Mouse (Mus musculus) MEL (cell line): Measurements from ENCODE around the gene Dnase2b. TPM values are rescaled to one million over a fixed set of nuclear protein-coding genes. Genes with fewer than 3 reads are reported as not detected.

Experiments
- DNase-seq: peaks from one replicate; pipeline ENCODE4 v3.0.0; 2011; ENCODE audit warnings: low read depth, low spot score
- H3K27ac ChIP-seq: 2 replicates; pipeline ENCODE4 v1.5.1; 2012; ENCODE audit warnings: low read depth, mild to moderate bottlenecking, control low read depth, low read length, moderate library complexity; ENCODE audit not compliant: control insufficient read depth
- H3K27me3 ChIP-seq, 2 experiments: fragments of 150-350 bp in 1 of 2; sonication (generic) in 1 of 2; 2 replicates each; pipeline ENCODE4 v1.6.1; 2012; ENCODE audit warnings: low read length in 2 of 2, mild to moderate bottlenecking in 2 of 2, improper control_type of control experiment in 1 of 2, moderate library complexity in 1 of 2; ENCODE audit not compliant: insufficient read depth in 2 of 2, control insufficient read depth in 1 of 2
- H3K36me3 ChIP-seq, 2 experiments: 2 replicates each; pipeline ENCODE4 v1.6.1; 2012 to 2014; ENCODE audit warnings: low read length in 2 of 2, improper control_type of control experiment in 1 of 2, inconsistent platforms in 1 of 2, mild to moderate bottlenecking in 1 of 2; ENCODE audit not compliant: insufficient read depth in 2 of 2, control insufficient read depth in 1 of 2
- H3K4me1 ChIP-seq, 2 experiments: fragments of 150-350 bp in 1 of 2; sonication (generic) in 1 of 2; 2 replicates each; pipeline ENCODE4 v1.6.1; 2012; ENCODE audit warnings: low read length in 2 of 2, improper control_type of control experiment in 1 of 2, mild to moderate bottlenecking in 1 of 2; ENCODE audit not compliant: insufficient read depth in 2 of 2, control insufficient read depth in 1 of 2
- H3K4me3 ChIP-seq, 2 experiments: fragments of 150-350 bp in 1 of 2; sonication (generic) in 1 of 2; 2 replicates each; pipeline ENCODE4 v1.5.1; 2012; ENCODE audit warnings: low read depth in 2 of 2, low read length in 2 of 2, mild to moderate bottlenecking in 2 of 2, moderate library complexity in 2 of 2, control low read depth in 1 of 2, improper control_type of control experiment in 1 of 2; ENCODE audit not compliant: control insufficient read depth in 1 of 2, insufficient read depth in 1 of 2
- H3K79me2 ChIP-seq: 2 replicates; pipeline ENCODE4 v1.6.1; 2012; ENCODE audit warnings: mild to moderate bottlenecking, low read length, moderate library complexity; ENCODE audit not compliant: control insufficient read depth, poor library complexity, insufficient read depth
- H3K9ac ChIP-seq: 2 replicates; pipeline ENCODE4 v1.6.1; 2012; ENCODE audit warnings: low read depth, mild to moderate bottlenecking, control low read depth, low read length, moderate library complexity; ENCODE audit not compliant: control insufficient read depth, poor library complexity, severe bottlenecking
- H3K9me3 ChIP-seq: fragments of 150-350 bp; sonication (generic); replicated peaks from 2 replicates; pipeline ENCODE4 v1.6.1; 2012; ENCODE audit warnings: mild to moderate bottlenecking, low read length, improper control_type of control experiment, moderate library complexity; ENCODE audit not compliant: insufficient read depth
- BHLHE40 ChIP-seq: IDR thresholded peaks from 2 replicates; pipeline ENCODE4 v1.6.1; 2012; ENCODE audit warnings: low read depth, mild to moderate bottlenecking, inconsistent platforms, low read length, improper control_type of control experiment, borderline replicate concordance
- CHD2 ChIP-seq: IDR thresholded peaks from 2 replicates; pipeline ENCODE4 v1.6.1; 2011; ENCODE audit warnings: low read length, improper control_type of control experiment
- E2F4 ChIP-seq: IDR thresholded peaks from 2 replicates; pipeline ENCODE4 v1.6.1; 2011; ENCODE audit warnings: low read depth, low read length, improper control_type of control experiment, borderline replicate concordance
- ELF1 ChIP-seq: IDR thresholded peaks from 2 replicates; pipeline ENCODE4 v1.6.1; 2014; ENCODE audit warnings: low read depth, mild to moderate bottlenecking, inconsistent platforms, low read length, improper control_type of control experiment, moderate library complexity
- ETS1 ChIP-seq: IDR thresholded peaks from 2 replicates; pipeline ENCODE4 v1.6.1; 2012; ENCODE audit warnings: low read depth, mild to moderate bottlenecking, inconsistent platforms, low read length, improper control_type of control experiment, moderate library complexity
- GABPA ChIP-seq: IDR thresholded peaks from 2 replicates; pipeline ENCODE4 v1.6.1; 2012; ENCODE audit warnings: low read depth, mild to moderate bottlenecking, inconsistent platforms, low read length, improper control_type of control experiment, moderate library complexity
- HCFC1 ChIP-seq: IDR thresholded peaks from 2 replicates; pipeline ENCODE4 v1.6.1; 2012; ENCODE audit warnings: low read depth, mild to moderate bottlenecking, inconsistent platforms, low read length, improper control_type of control experiment, moderate library complexity
- MAX ChIP-seq: IDR thresholded peaks from 2 replicates; pipeline ENCODE4 v1.6.1; 2011; ENCODE audit warnings: low read length, improper control_type of control experiment
- MAZ ChIP-seq: IDR thresholded peaks from 2 replicates; pipeline ENCODE4 v1.6.1; 2012; ENCODE audit warnings: low read depth, mild to moderate bottlenecking, inconsistent platforms, low read length, improper control_type of control experiment
- MEF2A ChIP-seq: IDR thresholded peaks from 2 replicates; pipeline ENCODE4 v1.6.1; 2014; ENCODE audit warnings: low read depth, mild to moderate bottlenecking, inconsistent platforms, low read length, improper control_type of control experiment; ENCODE audit not compliant: poor library complexity, insufficient replicate concordance, severe bottlenecking; ENCODE audit errors: extremely low read depth
- MXI1 ChIP-seq: IDR thresholded peaks from 2 replicates; pipeline ENCODE4 v1.6.1; 2011; ENCODE audit warnings: mild to moderate bottlenecking, low read depth, low read length, improper control_type of control experiment
- MYC ChIP-seq: IDR thresholded peaks from 2 replicates; pipeline ENCODE4 v1.6.1; 2011; ENCODE audit warnings: low read depth, mild to moderate bottlenecking, low read length, improper control_type of control experiment, moderate library complexity
- NRF1 ChIP-seq: IDR thresholded peaks from 2 replicates; pipeline ENCODE4 v1.6.1; 2014; ENCODE audit warnings: low read depth, mild to moderate bottlenecking, inconsistent platforms, low read length, improper control_type of control experiment, moderate library complexity; ENCODE audit not compliant: poor library complexity, insufficient read depth, severe bottlenecking
- RCOR1 ChIP-seq: IDR thresholded peaks from 2 replicates; pipeline ENCODE4 v1.6.1; 2012; ENCODE audit warnings: low read depth, mild to moderate bottlenecking, inconsistent platforms, low read length, improper control_type of control experiment
- SIN3A ChIP-seq: IDR thresholded peaks from 2 replicates; pipeline ENCODE4 v1.6.1; 2012; ENCODE audit warnings: low read length, improper control_type of control experiment, inconsistent platforms
- SMC3 ChIP-seq: IDR thresholded peaks from 2 replicates; pipeline ENCODE4 v1.6.1; 2011; ENCODE audit warnings: low read depth, low read length, improper control_type of control experiment
- TAL1 ChIP-seq: IDR thresholded peaks from 2 replicates; pipeline ENCODE4 v1.6.1; 2012; ENCODE audit warnings: mild to moderate bottlenecking, inconsistent platforms, low read length, moderate library complexity, mixed read lengths
- USF1 ChIP-seq: IDR thresholded peaks from 2 replicates; pipeline ENCODE4 v1.6.1; 2014; ENCODE audit warnings: low read depth, mild to moderate bottlenecking, inconsistent platforms, low read length, improper control_type of control experiment, moderate library complexity
- ZNF384 ChIP-seq: IDR thresholded peaks from 2 replicates; pipeline ENCODE4 v1.6.1; 2012; ENCODE audit warnings: low read depth, mild to moderate bottlenecking, inconsistent platforms, low read length, improper control_type of control experiment
- polyA plus RNA-seq, 2 experiments: library from polyadenylated mRNA; stranded (reverse) in 1 of 2; unstranded in 1 of 2; fragments of >175 nt in 1 of 2; fragments of >200 nt in 1 of 2; gene quantifications; 2 replicates each; pipeline versions ENCODE4 v1.2.1 to v1.2.4; 2012; ENCODE audit warnings: low replicate concordance in 2 of 2, low read depth in 1 of 2; ENCODE audit not compliant: insufficient read length in 2 of 2, insufficient read depth in 1 of 2, missing spikeins in 1 of 2
- total RNA-seq: library from RNA; depleted of rRNA; stranded (reverse); fragments of 300-350 nt; gene quantifications from 2 replicates; pipeline ENCODE4 v1.2.3, GENCODE M21; 2012

The Dnase2b gene
- total and polyA plus RNA-seq, 3 experiments: not detected

- H3K36me3 ChIP-seq: peaks cover 0 to 19% of the 10 kb centered on the region in 2 experiments; a peak in 2 of 4 replicates
- H3K27ac ChIP-seq: no peak overlapping the region
- peaks cover 4 to 22% of the 10 kb centered on the region in 2 experiments for H3K4me1 ChIP-seq
- no peak overlapping the region for H3K4me3 ChIP-seq
- H3K27me3 ChIP-seq: no peaks in the 10 kb centered on the region
- H3K79me2 ChIP-seq: no peaks in the 10 kb centered on the region
- H3K9me3 ChIP-seq: no peaks in the 10 kb centered on the region
- TF ChIP-seq E2F4 (no peak), RCOR1 (no peak), TAL1 (no peak), USF1 (no peak), SMC3 (no peak), GABPA (no peak), ZNF384 (no peak), MYC (no peak), BHLHE40 (no peak), SIN3A (no peak), ELF1 (no peak), MEF2A (no peak), CHD2 (no peak), MAX (no peak)
- no peak overlapping the region for H3K9ac ChIP-seq
- no peak for DNase-seq
These were observed 37.0 kb upstream of the Dnase2b start for GRCm38 (mm10) chr3:146652431-146652830.

GRCm38 (mm10) chr3:146651217-146651616 lies 35.8 kb upstream of the Dnase2b start, which contains the start of gene 4930503B20Rik:
4930503B20Rik (minus strand) TSS chr3:146651317.
- Histone ChIP-seq H3K27ac (no peak within 1 kb of the TSS), H3K9me3 (no peaks in the 10 kb centered on the region), H3K27me3 (no peaks in the 10 kb centered on the region), H3K4me3 (no peak within 1 kb of the TSS), H3K4me1 (peaks cover 4 to 22% of the 10 kb centered on the region in 2 experiments), H3K36me3 (peaks cover 0 to 19% of the 10 kb centered on the region in 2 experiments; a peak in 2 of 4 replicates), H3K79me2 (no peaks in the 10 kb centered on the region)
- DNase-seq: no peak
- TF ChIP-seq MAZ (no peak), ZNF384 (no peak), RCOR1 (no peak), ETS1 (no peak), HCFC1 (no peak), NRF1 (no peak), MYC (no peak), MXI1 (no peak)
- TF ChIP-seq, all 39 proteins: peak for 0
- H3K9ac ChIP-seq: no peak within 1 kb of the TSS
